Mouse (Mus musculus) embryo, embryonic 10.5 days (tissue): ENCODE results near the gene Tceal1.
"Not testable (repeated sequence)": the region's sequence is repeated elsewhere in the genome, so short reads cannot be mapped to it uniquely, and the experiment has no call there.

Experiments used
- DNase-seq: peaks from one replicate; pipeline ENCODE4 v3.0.0-alpha.2; 2015; ENCODE audit warnings: low spot score

Gene Tceal1

GRCm38 (mm10) chrX:136707446-136708167, at the start of gene Tceal1:
Tceal1 (plus strand) TSS chrX:136707982.
- peak; percentile 81 for DNase-seq

GRCm38 (mm10) chrX:136666281-136666706, 41.5 kb upstream of the Tceal1 start:
- DNase-seq, result peak; percentile 6

GRCm38 (mm10) chrX:136666762-136667464, 40.9 kb upstream of the Tceal1 start:
- DNase-seq, result peak; percentile 35

GRCm38 (mm10) chrX:136668794-136669193, 39.0 kb upstream of the Tceal1 start:
- no peak for DNase-seq

GRCm38 (mm10) chrX:136680989-136681388, 26.8 kb upstream of the Tceal1 start:
- no peak for DNase-seq

- DNase-seq, result not testable (repeated sequence)
These were observed 16.0 kb upstream of the Tceal1 start for GRCm38 (mm10) chrX:136691606-136692293.

GRCm38 (mm10) chrX:136692294-136692675, 15.5 kb upstream of the Tceal1 start:
- DNase-seq, result no peak

GRCm38 (mm10) chrX:136693196-136693595, 14.6 kb upstream of the Tceal1 start:
- DNase-seq, result no peak

GRCm38 (mm10) chrX:136708168-136708681, 443 bp downstream of the Tceal1 start:
- peak; percentile 74 for DNase-seq

GRCm38 (mm10) chrX:136708782-136709181, 1.0 kb downstream of the Tceal1 start:
- DNase-seq, result no peak

- not testable (repeated sequence) for DNase-seq
These were observed 7.1 kb downstream of the Tceal1 start for GRCm38 (mm10) chrX:136714742-136715474.

- no peak for DNase-seq
These were observed 24.2 kb downstream of the Tceal1 start for GRCm38 (mm10) chrX:136732016-136732415.

GRCm38 (mm10) chrX:136740087-136740790, 32.5 kb downstream of the Tceal1 start:
- DNase-seq, result peak; percentile 64

GRCm38 (mm10) chrX:136740791-136741650, 33.2 kb downstream of the Tceal1 start:
- peak; percentile 93 for DNase-seq

GRCm38 (mm10) chrX:136741651-136742201, 33.9 kb downstream of the Tceal1 start:
- DNase-seq, result peak; percentile 72

GRCm38 (mm10) chrX:136742241-136742640, 34.5 kb downstream of the Tceal1 start:
- no peak for DNase-seq

- DNase-seq, result peak; percentile 84
These were observed 34.9 kb downstream of the Tceal1 start for GRCm38 (mm10) chrX:136742661-136743103.

- no peak for DNase-seq
These were observed 35.7 kb downstream of the Tceal1 start, which contains the start of gene Morf4l2 for GRCm38 (mm10) chrX:136743459-136743858. Morf4l2 (minus strand) TSS chrX:136743690.

- DNase-seq, result peak; percentile 26
These were observed 36.9 kb downstream of the Tceal1 start for GRCm38 (mm10) chrX:136744663-136745062.

GRCm38 (mm10) chrX:136749329-136749728, 41.5 kb downstream of the Tceal1 start:
- DNase-seq, result no peak
